Mouse (Mus musculus) lung, embryonic 15.5 days (tissue): ENCODE results near the gene Syngr2. TPM values are rescaled to one million over a fixed set of nuclear protein-coding genes. Genes with fewer than 3 reads are reported as not detected.
"Not testable (repeated sequence)": the region's sequence is repeated elsewhere in the genome, so short reads cannot be mapped to it uniquely, and the experiment has no call there.

Experiments
- ATAC-seq: fragments of 200-750 bp; cut with Nextera tagmentation; 2 replicates; pipeline ENCODE4 v1.8.0; 2017; ENCODE audit warnings: moderate number of reproducible peaks, borderline replicate concordance; ENCODE audit not compliant: low FRiP score, low TSS enrichment; ENCODE audit errors: extremely low read depth
- H3K27ac ChIP-seq: fragments of 300-500 bp; sonication (generic); 2 replicates; pipeline ENCODE4 v1.5.1; 2015; ENCODE audit warnings: moderate library complexity, mild to moderate bottlenecking, inconsistent platforms
- H3K27me3 ChIP-seq: fragments of 300-500 bp; sonication (generic); 2 replicates; pipeline ENCODE4 v1.6.1; 2015; ENCODE audit warnings: inconsistent platforms
- H3K36me3 ChIP-seq: fragments of 300-500 bp; sonication (generic); 2 replicates; pipeline ENCODE4 v1.6.1; 2015; ENCODE audit warnings: inconsistent platforms
- H3K4me1 ChIP-seq: fragments of 300-500 bp; sonication (generic); 2 replicates; pipeline ENCODE4 v1.6.1; 2015; ENCODE audit warnings: inconsistent platforms
- H3K4me2 ChIP-seq: fragments of 300-500 bp; sonication (generic); 2 replicates; pipeline ENCODE4 v1.6.1; 2015; ENCODE audit warnings: inconsistent platforms, mild to moderate bottlenecking, moderate library complexity
- H3K4me3 ChIP-seq: fragments of 300-500 bp; sonication (generic); 2 replicates; pipeline ENCODE4 v1.5.1; 2015; ENCODE audit warnings: mild to moderate bottlenecking, inconsistent platforms
- H3K9ac ChIP-seq: fragments of 300-500 bp; sonication (generic); 2 replicates; pipeline ENCODE4 v1.6.1; 2015; ENCODE audit warnings: inconsistent platforms
- H3K9me3 ChIP-seq: fragments of 300-500 bp; sonication (generic); 2 replicates; pipeline ENCODE4 v1.6.1; 2016; ENCODE audit warnings: inconsistent platforms
- WGBS: fragments of 180-500 bp; shearing (Covaris S2); methylation state at CpG from one replicate; pipeline ENCODE4 v1.1.7; 2015; 5-methylcytosine and 5-hydroxymethylcytosine counted together
- polyA plus RNA-seq: library from polyadenylated mRNA; unstranded; fragments of >200 nt; fragmentation: Nextera tagmentation; extraction: Ambion mirVana; gene quantifications from 2 replicates; pipeline ENCODE4 v1.2.1, GENCODE M21; 2015

Syngr2 gene
- polyA plus RNA-seq, 1 experiment from 2014 or later, result 73.7 TPM

DNA sequence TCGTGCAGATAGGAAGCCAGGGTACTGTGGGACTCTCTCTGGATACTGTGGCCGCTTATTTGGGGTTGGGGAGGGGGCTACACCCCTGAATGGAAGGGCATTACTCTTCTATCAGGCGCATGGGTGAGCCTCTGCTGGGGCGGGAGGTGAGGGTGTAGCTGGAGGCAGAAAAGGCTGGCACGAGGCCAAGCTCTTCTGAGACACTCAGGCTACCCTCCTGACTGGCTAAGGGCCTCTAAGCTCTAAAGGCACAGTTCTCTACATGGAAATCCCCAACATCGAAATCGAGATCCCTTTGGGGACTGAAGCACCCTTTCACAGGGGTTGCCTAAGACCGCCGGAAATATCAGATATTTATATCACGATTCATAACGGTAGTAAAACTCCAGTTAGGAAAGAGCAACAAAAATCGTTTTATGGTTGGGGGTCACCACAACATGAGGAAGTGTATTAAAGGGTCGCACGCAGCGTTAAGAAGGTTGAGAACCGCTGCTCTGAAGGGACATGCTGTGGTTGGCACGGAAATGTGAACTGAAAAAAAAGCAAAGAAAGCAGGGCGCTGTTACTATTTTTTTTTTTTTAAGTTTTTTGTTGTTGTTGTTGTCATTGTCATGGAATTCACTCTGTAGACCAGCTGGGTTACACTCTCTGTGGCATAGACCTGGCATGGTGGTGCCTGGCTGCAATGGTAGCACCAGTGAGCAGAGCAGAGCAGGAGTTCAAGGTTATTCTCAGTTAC is 18.9 kb downstream of the Syngr2 start:
- H3K36me3 ChIP-seq, result 0 out of 2 replicates have a peak, but pooled peaks cover 2% of the 10 kb centered on the region
- H3K4me3 ChIP-seq, result no peak overlapping the region
- whole genome bisulfite sequencing, result 44% methylated on average over 18 of the region's 18 CpGs
- ATAC-seq, result no peak
- H3K27ac ChIP-seq, result peak overlapping the region; percentile 83
- H3K27me3 ChIP-seq, result no peaks in the 10 kb centered on the region
- no peak overlapping the region for H3K9ac ChIP-seq
- H3K4me2 ChIP-seq, result no peak overlapping the region
- H3K4me1 ChIP-seq, result peaks cover 75% of the 10 kb centered on the region
- no peaks in the 10 kb centered on the region for H3K9me3 ChIP-seq

DNA sequence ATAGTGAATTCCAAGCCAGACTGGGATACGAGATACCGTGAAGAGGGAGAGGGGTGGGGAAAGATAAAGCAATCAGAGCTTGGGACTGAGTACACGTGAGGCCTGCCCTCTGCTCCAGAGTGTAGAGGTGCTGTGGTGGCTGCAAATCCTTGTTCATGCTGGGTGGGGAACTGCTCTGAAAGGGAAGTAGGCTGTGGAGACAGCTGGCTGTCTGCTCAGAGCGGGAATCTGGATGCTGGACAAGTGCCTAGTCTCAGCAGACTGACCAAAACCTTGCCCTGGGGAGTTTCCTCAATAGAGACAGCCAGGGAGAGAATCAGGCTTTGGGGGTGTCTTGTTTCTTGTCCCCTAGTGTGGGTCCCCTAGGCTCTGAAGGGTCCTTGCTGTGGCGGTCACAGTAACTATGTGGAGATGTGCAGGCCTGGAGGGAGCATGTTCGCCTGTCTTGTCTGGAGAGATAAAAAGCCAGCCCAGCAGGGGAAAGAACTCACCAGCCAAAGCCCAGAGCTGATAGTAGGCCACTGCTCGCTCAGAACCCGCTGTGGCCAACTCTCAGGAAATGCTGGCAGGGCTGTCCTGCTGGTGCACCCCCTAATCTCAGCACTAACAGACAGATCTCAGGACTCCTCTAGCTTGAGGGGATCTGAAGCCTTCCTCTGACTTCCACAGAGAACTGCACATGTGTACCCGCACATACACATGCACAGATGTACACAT is 19.6 kb downstream of the Syngr2 start:
- 32% methylated on average over 9 of the region's 9 CpGs for WGBS
- no peak for ATAC-seq
- H3K27ac ChIP-seq, result peak overlapping the region; percentile 83
- H3K4me1 ChIP-seq, result peaks cover 68% of the 10 kb centered on the region
- H3K4me3 ChIP-seq, result no peak overlapping the region
- H3K36me3 ChIP-seq, result no peaks in the 10 kb centered on the region
- H3K27me3 ChIP-seq, result no peaks in the 10 kb centered on the region
- H3K4me2 ChIP-seq, result no peak overlapping the region
- no peak overlapping the region for H3K9ac ChIP-seq
- no peaks in the 10 kb centered on the region for H3K9me3 ChIP-seq

GRCm38 (mm10) chr11:117829671-117830215 is 20.3 kb downstream of the Syngr2 start:
- Histone ChIP-seq H3K36me3 (no peaks in the 10 kb centered on the region), H3K4me1 (peaks cover 62% of the 10 kb centered on the region), H3K4me2 (no peak overlapping the region), H3K9ac (no peak overlapping the region), H3K4me3 (no peak overlapping the region), H3K27ac (peak overlapping the region; percentile 83), H3K27me3 (no peaks in the 10 kb centered on the region), H3K9me3 (no peaks in the 10 kb centered on the region)
- no peak for ATAC-seq
- WGBS, result 41% methylated on average over 2 of the region's 2 CpGs

- Histone ChIP-seq H3K9me3 (no peaks in the 10 kb centered on the region), H3K4me3 (no peak overlapping the region), H3K36me3 (no peaks in the 10 kb centered on the region), H3K4me2 (no peak overlapping the region), H3K27me3 (no peaks in the 10 kb centered on the region), H3K9ac (no peak overlapping the region), H3K27ac (peak overlapping the region; percentile 83), H3K4me1 (peaks cover 57% of the 10 kb centered on the region)
- WGBS, result 49% methylated on average over 9 of the region's 9 CpGs
- no peak for ATAC-seq
Measured at GRCm38 (mm10) chr11:117830401-117830800, 20.9 kb downstream of the Syngr2 start.

DNA sequence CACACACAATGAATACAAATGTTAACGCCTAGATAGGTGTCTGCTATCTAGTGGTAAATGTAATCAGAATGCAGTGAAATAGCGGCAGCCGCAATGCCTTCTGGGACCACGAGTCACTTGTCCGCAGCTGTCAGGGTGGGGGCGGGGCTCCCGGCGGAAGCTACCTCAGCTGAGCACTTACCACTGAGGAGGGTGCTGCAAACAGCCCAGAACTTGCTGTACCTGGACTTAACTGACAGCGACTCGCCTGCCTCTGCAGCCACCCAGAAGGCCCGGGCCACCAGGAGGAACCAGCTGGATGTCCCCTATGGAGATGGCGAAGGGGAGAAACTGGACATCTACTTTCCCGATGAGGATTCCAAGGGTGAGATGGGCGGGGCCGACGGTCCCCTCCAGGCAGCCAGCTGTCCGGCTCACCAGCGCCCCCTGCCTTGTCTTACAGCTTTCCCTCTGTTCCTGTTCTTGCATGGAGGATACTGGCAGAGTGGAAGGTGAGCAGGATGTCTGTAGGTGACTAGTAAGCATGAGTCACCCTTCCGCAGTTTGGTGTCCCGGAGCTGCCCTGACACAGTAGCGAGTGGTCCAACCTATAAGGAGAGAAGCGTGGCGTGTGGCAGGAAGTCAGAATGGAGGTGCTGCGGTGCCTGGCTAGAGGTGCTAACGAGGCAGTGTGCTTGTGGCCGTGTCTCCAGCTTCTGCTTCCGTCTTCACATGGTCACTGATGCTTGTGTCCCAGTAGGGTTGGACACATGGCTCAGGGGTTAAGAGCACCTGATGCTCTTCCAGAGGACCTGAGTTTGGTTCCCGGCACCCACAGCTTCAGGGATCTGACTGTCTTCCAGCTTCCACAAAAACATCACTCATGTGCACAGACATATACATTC is 22.9 kb downstream of the Syngr2 start:
- H3K27me3 ChIP-seq, result no peaks in the 10 kb centered on the region
- WGBS, result 22% methylated on average over 28 of the region's 28 CpGs
- peaks cover 47% of the 10 kb centered on the region for H3K4me1 ChIP-seq
- peak overlapping the region; percentile 17 for H3K4me3 ChIP-seq
- H3K27ac ChIP-seq, result no peak overlapping the region
- H3K4me2 ChIP-seq, result peak overlapping the region; percentile 50
- no peaks in the 10 kb centered on the region for H3K9me3 ChIP-seq
- no peaks in the 10 kb centered on the region for H3K36me3 ChIP-seq
- H3K9ac ChIP-seq, result no peak overlapping the region
- ATAC-seq, result peak; percentile 16; the same call in 1 of the 2 replicates

DNA sequence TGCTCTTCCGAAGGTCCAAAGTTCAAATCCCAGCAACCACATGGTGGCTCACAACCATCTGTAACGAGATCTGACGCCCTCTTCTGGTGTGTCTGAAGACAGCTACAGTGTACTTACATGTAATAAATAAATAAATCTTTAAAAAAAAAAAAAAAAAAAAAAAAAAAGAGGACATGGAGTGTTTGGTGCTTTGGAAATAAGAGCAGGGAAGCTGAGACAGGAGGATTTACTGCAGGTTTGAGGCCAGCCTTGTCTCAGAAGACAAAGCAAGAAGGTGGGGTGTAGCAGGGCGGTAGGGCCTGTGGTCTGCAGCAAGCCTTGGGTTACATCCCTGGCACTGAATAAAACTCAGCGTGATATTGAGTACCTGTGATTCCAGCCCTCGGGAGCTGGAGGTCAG is 24.0 kb downstream of the Syngr2 start:
- not testable (repeated sequence) for ATAC-seq, H3K9ac ChIP-seq, H3K27ac ChIP-seq, H3K36me3 ChIP-seq, H3K4me3 ChIP-seq, H3K27me3 ChIP-seq, H3K9me3 ChIP-seq, H3K4me2 ChIP-seq
- peaks cover 35% of the 10 kb centered on the region for H3K4me1 ChIP-seq
- 77% methylated on average over 6 of the region's 6 CpGs for WGBS

- Histone ChIP-seq H3K9me3 (no peaks in the 10 kb centered on the region), H3K36me3 (no peaks in the 10 kb centered on the region), H3K27ac (no peak overlapping the region), H3K4me2 (no peak overlapping the region), H3K27me3 (no peaks in the 10 kb centered on the region), H3K9ac (no peak overlapping the region), H3K4me3 (no peak overlapping the region), H3K4me1 (peaks cover 29% of the 10 kb centered on the region)
- ATAC-seq, result no peak
- WGBS, result 87% methylated on average over 8 of the region's 8 CpGs
Measured at GRCm38 (mm10) chr11:117834086-117834485, 24.6 kb downstream of the Syngr2 start.

DNA sequence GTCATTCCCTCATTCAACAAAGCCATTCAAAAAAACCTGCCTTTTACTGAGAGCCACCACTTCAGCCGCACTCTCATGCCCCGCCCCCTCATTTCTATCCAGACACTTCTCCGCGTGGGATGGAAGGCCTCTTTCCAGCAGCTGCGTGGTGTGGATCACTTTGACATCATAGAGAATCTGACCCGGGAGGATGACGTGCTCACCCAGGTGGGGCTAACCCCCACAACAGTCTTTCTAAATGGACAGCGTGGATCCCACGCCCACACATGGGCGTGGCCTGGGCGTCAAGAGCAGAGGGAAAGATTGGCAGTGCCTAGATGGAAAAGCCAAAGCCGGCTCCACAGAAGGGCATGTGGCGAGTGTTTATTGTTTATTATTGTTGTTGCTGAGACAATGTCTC is 26.8 kb downstream of the Syngr2 start:
- Histone ChIP-seq H3K9ac (no peak overlapping the region), H3K4me3 (peak overlapping the region; percentile 19), H3K9me3 (no peaks in the 10 kb centered on the region), H3K4me2 (peak overlapping the region; percentile 50), H3K36me3 (no peaks in the 10 kb centered on the region), H3K27me3 (no peaks in the 10 kb centered on the region), H3K27ac (no peak overlapping the region), H3K4me1 (peaks cover 10% of the 10 kb centered on the region; the same call in 1 of the 2 replicates)
- 22% methylated on average over 13 of the region's 13 CpGs for WGBS
- ATAC-seq, result no peak

DNA sequence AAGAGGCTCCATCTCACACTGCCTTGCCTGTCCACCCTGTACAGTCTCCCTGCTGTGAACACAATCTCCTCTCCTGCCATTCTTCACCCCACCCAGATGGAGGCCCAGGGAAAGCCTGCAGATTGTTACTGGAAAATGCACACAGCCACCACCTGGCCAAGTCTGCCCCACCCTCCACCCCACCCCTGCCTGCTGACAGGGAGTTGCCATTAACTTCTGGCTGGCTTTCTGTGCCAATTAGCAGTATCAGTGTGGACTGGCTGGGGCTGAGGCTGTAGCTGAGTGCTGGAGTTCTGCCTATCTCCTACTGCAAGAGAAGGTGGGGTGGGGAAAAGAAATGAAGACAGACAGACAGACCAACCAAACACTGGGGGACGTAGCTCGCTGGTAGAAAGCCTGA is 29.1 kb downstream of the Syngr2 start:
- Histone ChIP-seq H3K4me2 (no peak overlapping the region), H3K27ac (no peak overlapping the region), H3K4me3 (no peak overlapping the region), H3K4me1 (0 out of 2 replicates have a peak, but pooled peaks cover 4% of the 10 kb centered on the region), H3K36me3 (no peaks in the 10 kb centered on the region), H3K9ac (no peak overlapping the region), H3K27me3 (no peaks in the 10 kb centered on the region), H3K9me3 (no peaks in the 10 kb centered on the region)
- ATAC-seq, result no peak; the same call in 1 of the 2 replicates
- 59% methylated on average over 2 of the region's 2 CpGs for WGBS

DNA sequence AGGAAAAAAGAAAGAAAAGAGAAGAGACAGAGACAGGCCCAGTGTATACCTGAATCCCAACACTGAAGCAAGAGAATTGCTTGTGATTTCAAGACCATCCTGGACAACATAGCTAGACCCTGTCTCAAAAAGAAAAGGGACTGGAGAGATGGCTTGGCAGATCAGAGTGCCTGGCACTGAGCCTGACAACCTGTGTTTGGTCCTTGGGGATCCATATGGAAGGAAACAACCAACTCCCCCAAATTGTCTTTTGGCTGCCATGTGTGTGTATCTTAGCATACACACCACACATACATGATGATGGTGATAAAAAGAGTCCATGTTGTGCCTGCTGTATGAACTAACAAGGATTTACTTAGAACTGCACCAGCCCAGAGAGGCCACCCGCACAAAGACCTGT is 29.6 kb downstream of the Syngr2 start:
- Histone ChIP-seq H3K4me3 (no peak overlapping the region), H3K27me3 (no peaks in the 10 kb centered on the region), H3K27ac (no peak overlapping the region), H3K4me1 (0 out of 2 replicates have a peak, but pooled peaks cover 4% of the 10 kb centered on the region), H3K9ac (no peak overlapping the region), H3K4me2 (no peak overlapping the region), H3K9me3 (no peaks in the 10 kb centered on the region), H3K36me3 (no peaks in the 10 kb centered on the region)
- ATAC-seq, result no peak
- 75% methylated on average over 1 of the region's 1 CpGs for WGBS

GRCm38 (mm10) chr11:117840910-117841309 is 31.4 kb downstream of the Syngr2 start:
- Histone ChIP-seq H3K4me2 (no peak overlapping the region), H3K27ac (no peak overlapping the region), H3K27me3 (no peaks in the 10 kb centered on the region), H3K4me1 (0 out of 2 replicates have a peak, but pooled peaks cover 4% of the 10 kb centered on the region), H3K4me3 (no peak overlapping the region), H3K36me3 (no peaks in the 10 kb centered on the region), H3K9ac (no peak overlapping the region), H3K9me3 (no peaks in the 10 kb centered on the region)
- 32% methylated on average over 1 of the region's 1 CpGs for WGBS
- ATAC-seq, result no peak
